Mouse (Mus musculus): ENCODE measurements around the gene Tcf7l1.

Tcf7l1 gene

DNA sequence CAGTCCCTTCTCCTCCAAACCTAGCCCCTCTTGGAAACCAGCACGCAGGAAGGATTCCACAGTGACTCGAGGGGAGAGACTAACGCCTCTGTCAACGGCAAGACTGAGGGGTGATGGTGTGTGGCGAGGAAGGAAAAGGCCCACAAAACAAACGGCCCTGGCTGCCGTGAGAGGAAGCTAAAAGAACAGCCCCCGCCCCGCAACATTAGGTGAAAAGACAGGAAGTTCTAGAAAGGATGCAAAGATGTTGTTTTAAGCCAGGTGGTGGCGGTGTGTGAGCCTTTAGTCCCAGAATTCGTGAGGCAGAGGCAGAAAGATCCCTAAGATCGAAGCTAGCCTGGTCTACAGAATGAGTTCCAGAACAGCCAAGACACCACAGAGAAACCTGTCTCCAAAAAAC is 43.3 kb downstream of the Tcf7l1 start:
- in situ Hi-C loops (cut with MboI) = no loop called here

- in situ Hi-C loops (cut with MboI) = no loop called here
Measured at GRCm38 (mm10) chr6:72744144-72744800, 44.8 kb downstream of the Tcf7l1 start.

- in situ Hi-C loops (cut with MboI) = no loop called here
Measured at GRCm38 (mm10) chr6:72743624-72744041, 45.4 kb downstream of the Tcf7l1 start.

GRCm38 (mm10) chr6:72742331-72742730 is 46.7 kb downstream of the Tcf7l1 start:
- in situ Hi-C loops (cut with MboI) = no loop called here

DNA sequence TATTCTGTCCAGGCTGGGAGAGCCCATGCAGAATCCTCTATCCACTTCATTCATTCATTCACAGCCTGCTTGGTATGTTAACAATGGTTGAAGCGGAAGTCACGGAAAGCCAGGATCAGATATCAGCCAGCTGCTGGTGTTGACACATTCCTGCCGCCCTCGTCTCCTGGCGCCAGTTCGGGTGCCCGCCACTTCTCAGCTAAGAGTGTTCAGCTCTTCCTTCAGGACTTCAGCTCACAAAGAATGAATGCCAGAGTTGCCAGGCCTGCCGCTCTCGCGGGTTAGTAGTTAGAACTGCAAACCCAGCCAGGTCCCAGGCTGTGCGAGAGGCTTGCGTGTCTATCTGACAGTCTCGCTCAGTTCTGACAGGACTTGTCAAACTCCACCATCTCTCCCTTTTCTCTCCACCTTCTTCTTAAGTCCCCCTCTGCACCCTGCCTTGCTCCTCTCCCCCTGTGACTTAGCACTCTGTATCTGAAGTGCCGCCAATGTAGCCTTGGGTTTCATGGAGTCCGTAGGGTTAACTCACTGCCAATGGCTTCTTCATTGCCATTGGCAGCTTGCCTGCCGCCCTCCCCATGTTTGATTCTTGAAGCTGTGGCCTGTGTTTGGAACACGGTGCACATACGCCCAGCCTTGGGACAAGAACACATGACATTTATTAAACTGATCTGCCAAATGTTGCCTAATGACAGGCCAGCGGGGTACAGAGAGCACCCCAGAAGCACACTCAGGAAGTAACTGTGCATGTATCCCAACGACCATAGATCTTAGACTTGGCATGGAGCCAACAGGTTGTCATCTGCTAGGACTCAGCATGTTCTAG is 48.2 kb downstream of the Tcf7l1 start:
- in situ Hi-C loops (cut with MboI) = no loop called here

DNA sequence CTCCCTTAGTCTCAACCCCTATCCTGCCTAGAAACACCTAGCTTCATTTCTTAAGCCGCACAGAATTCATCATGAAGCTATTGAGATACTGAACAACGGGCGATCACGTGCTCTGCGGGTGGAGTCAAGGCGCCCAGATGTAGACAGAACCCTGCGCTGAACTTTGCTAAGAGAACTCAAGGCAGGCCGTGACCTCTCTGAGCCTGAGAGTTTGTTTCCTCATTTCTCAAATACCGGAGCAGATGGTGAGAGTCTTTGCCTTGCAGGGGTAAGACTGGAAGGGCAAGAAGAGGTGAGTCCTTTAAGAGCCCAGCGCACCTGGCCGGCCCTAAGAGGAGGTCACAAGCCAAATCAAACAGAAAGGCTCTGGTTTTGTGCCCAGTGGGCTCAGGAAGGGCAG is 52.2 kb downstream of the Tcf7l1 start:
- in situ Hi-C loops (cut with MboI) = no loop called here

- in situ Hi-C loops (cut with MboI) = no loop called here
Measured at GRCm38 (mm10) chr6:72735206-72735605, 53.8 kb downstream of the Tcf7l1 start.

DNA sequence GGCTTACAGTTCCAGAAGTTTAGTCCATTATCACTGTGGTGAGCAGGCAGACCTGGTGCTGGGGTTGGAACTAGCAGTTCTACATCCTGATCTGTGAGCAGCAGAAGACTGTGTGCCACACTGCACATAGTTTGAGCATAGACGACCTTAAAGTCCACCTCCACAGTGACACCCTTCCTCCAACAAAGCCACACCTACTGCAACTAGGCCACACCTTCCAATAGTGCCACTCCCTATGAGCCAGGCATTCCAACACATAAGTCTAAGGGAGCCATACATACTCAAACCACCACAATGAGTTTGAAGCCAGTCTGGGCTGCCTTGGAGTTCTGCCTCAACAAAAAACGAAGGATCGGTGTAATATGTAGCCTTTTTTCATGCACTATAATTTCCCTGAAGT is 55.7 kb downstream of the Tcf7l1 start:
- in situ Hi-C loops (cut with MboI) = no loop called here

- in situ Hi-C loops (cut with MboI) = no loop called here
Measured at GRCm38 (mm10) chr6:72732109-72732508, 56.9 kb downstream of the Tcf7l1 start.

GRCm38 (mm10) chr6:72730560-72730849 is 58.5 kb downstream of the Tcf7l1 start:
- in situ Hi-C loops (cut with MboI) = no loop called here

- in situ Hi-C loops (cut with MboI) = no loop called here
Measured at GRCm38 (mm10) chr6:72729831-72730559, 59.1 kb downstream of the Tcf7l1 start.

DNA sequence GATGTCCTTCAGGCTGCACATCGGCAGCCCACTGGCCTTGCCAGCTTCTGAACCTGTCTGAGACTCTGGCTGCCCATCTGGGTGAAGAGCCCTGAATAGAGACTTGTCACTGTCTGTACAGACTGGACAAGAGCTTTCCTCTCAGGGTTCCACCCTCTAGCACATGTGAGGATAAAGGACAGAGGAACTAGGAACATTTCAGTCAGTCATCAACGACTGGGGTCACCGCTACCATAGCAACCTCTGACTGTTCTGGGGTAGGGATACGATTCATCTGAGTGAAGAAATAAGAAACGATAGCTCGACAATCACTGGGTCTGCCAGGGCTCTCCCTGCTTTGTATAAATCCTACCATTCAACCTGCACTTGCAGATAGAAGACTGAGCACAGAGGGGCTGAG is 61.2 kb downstream of the Tcf7l1 start:
- in situ Hi-C loops (cut with MboI) = no loop called here

DNA sequence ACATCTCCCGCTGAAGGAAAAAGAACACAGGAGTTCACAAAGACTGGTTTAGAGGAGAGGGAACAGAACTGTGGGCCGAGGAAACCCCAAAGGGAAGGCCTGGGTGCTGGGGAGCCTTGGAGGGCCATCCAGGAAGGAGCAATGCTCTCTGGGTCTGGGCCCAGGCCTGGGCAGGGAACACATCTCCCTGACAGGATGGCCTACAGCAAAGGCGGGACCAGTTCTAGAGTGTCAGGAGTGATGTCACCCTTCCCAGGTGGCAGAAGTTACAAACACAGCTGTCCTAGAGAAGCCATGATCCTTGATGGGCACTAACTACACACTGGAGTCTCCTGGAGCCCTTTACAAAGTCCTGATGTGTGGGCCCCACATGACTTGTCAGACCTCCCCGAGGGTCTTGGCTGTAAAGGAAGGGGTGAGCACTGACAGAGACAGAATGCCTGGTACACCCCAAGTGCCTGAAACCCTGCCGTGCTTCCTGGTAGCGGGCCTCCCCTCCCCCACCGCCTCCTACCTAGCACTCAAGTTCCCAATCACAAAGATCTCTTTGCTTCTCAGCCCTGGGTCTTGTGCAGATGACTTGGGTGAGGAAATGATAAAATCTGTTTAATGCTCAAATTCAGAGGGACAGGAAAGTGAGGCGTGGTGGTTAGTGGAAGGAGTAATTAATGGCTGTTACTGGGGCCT is 64.4 kb downstream of the Tcf7l1 start:
- in situ Hi-C loops (cut with MboI) = no loop called here

- in situ Hi-C loops (cut with MboI) = no loop called here
Measured at GRCm38 (mm10) chr6:72723731-72724385, 65.2 kb downstream of the Tcf7l1 start.

DNA sequence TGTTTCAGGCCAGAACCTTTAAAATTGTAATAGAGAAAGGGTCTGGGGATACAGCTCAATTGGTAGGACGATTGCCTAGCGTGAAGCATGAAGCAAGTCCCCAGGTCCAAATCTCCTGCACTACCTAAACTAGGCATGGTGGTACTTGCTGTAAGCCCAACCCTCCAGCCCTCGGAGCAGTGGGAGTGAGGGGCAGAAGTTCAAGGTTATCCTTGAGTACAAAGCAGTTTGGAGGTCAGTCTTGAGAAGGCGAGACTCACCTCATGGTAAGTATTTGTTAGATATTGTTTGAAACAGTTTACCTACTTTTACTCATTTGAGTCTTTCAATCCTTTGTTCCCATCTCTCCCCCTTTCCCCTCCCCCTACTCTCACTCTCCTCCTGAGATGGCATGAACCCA is 65.9 kb downstream of the Tcf7l1 start:
- in situ Hi-C loops (cut with MboI) = no loop called here

DNA sequence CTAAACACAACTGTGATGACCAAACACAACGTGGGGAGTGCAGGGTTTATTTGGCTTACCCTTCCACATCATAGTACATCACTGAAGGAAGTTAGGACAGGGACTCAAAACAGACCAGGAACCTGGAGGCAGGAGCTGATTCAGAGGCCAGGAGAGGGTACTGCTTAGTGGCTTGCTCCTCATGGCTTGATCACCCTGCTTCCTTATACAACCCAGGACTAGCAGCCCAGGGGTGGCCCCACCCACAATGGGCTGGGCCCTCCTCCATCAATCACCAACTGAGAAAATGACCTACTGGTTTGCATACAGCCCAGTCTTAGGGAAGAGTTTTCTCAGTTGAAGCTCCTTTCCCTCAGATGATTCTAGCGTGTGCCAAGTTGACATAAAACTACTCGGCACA is 68.2 kb downstream of the Tcf7l1 start:
- in situ Hi-C loops (cut with MboI) = no loop called here

DNA sequence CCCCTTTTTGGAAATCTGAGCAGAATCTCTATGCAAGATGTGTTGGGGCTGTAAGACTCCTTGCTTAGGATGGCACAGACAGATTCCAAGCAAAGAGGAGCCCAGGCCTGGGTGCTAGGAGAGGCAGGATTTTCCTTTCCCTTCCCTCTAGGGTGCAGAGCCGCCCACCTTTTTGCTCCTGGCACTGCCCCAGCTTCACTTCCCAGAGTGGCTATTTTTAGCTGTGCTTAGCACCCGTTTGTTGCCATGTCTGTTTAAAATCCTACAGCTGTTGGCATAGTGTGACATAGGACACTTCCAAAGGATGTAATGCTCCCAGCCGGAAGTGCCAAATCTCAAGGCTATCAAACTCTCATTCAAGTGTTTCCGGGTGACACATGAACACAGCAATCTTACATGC is 74.3 kb downstream of the Tcf7l1 start:
- in situ Hi-C loops (cut with MboI) = no loop called here

GRCm38 (mm10) chr6:72714250-72714649 is 74.8 kb downstream of the Tcf7l1 start:
- in situ Hi-C loops (cut with MboI) = no loop called here

GRCm38 (mm10) chr6:72711508-72712081 is 77.5 kb downstream of the Tcf7l1 start:
- in situ Hi-C loops (cut with MboI) = no loop called here

DNA sequence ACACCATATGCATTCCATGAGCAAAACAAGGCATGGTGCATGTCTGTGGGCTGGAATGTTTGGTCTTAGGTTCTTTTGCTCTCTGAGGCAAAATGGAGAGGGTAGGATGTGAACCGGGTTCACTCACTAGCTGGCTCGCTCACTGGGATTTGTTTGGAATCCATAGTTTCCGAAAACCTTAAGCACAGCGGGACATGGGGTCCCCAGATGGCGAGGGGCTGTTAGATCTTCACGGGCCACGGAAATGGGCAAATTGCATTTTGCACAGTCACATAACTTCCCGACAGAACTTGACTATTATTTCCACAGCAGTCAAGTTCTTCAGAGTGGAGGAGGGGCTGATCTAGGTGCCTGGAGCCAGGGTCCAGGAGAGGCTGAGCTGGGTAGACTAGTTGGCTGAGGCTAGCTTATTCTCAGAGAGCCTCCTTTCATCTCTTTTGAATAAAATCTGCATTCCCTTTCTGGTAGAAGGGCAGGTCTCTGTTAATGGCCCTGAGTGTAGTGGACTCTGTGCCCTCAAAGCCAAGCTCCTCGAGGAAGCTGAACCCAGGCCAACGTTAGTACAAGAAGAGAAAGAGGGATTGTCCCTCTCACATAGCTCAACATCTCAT is 78.1 kb downstream of the Tcf7l1 start:
- in situ Hi-C loops (cut with MboI) = no loop called here

GRCm38 (mm10) chr6:72699467-72700126 is 89.5 kb downstream of the Tcf7l1 start:
- in situ Hi-C loops (cut with MboI) = no loop called here
